Mouse (Mus musculus) MEL (cell line): ENCODE results near the gene Ogg1. TPM values are rescaled to one million over a fixed set of nuclear protein-coding genes. Genes with fewer than 3 reads are reported as not detected.

Experiments
- DNase-seq: peaks from one replicate; pipeline ENCODE4 v3.0.0; 2011; ENCODE audit warnings: low read depth, low spot score
- H3K27ac ChIP-seq: 2 replicates; pipeline ENCODE4 v1.5.1; 2012; ENCODE audit warnings: low read depth, mild to moderate bottlenecking, control low read depth, low read length, moderate library complexity; ENCODE audit not compliant: control insufficient read depth
- H3K27me3 ChIP-seq, 2 experiments: fragments of 150-350 bp in 1 of 2; sonication (generic) in 1 of 2; 2 replicates each; pipeline ENCODE4 v1.6.1; 2012; ENCODE audit warnings: low read length in 2 of 2, mild to moderate bottlenecking in 2 of 2, improper control_type of control experiment in 1 of 2, moderate library complexity in 1 of 2; ENCODE audit not compliant: insufficient read depth in 2 of 2, control insufficient read depth in 1 of 2
- H3K36me3 ChIP-seq, 2 experiments: 2 replicates each; pipeline ENCODE4 v1.6.1; 2012 to 2014; ENCODE audit warnings: low read length in 2 of 2, improper control_type of control experiment in 1 of 2, inconsistent platforms in 1 of 2, mild to moderate bottlenecking in 1 of 2; ENCODE audit not compliant: insufficient read depth in 2 of 2, control insufficient read depth in 1 of 2
- H3K4me1 ChIP-seq, 2 experiments: fragments of 150-350 bp in 1 of 2; sonication (generic) in 1 of 2; 2 replicates each; pipeline ENCODE4 v1.6.1; 2012; ENCODE audit warnings: low read length in 2 of 2, improper control_type of control experiment in 1 of 2, mild to moderate bottlenecking in 1 of 2; ENCODE audit not compliant: insufficient read depth in 2 of 2, control insufficient read depth in 1 of 2
- H3K4me3 ChIP-seq, 2 experiments: fragments of 150-350 bp in 1 of 2; sonication (generic) in 1 of 2; 2 replicates each; pipeline ENCODE4 v1.5.1; 2012; ENCODE audit warnings: low read depth in 2 of 2, low read length in 2 of 2, mild to moderate bottlenecking in 2 of 2, moderate library complexity in 2 of 2, control low read depth in 1 of 2, improper control_type of control experiment in 1 of 2; ENCODE audit not compliant: control insufficient read depth in 1 of 2, insufficient read depth in 1 of 2
- H3K79me2 ChIP-seq: 2 replicates; pipeline ENCODE4 v1.6.1; 2012; ENCODE audit warnings: mild to moderate bottlenecking, low read length, moderate library complexity; ENCODE audit not compliant: control insufficient read depth, poor library complexity, insufficient read depth
- H3K9ac ChIP-seq: 2 replicates; pipeline ENCODE4 v1.6.1; 2012; ENCODE audit warnings: low read depth, mild to moderate bottlenecking, control low read depth, low read length, moderate library complexity; ENCODE audit not compliant: control insufficient read depth, poor library complexity, severe bottlenecking
- H3K9me3 ChIP-seq: fragments of 150-350 bp; sonication (generic); replicated peaks from 2 replicates; pipeline ENCODE4 v1.6.1; 2012; ENCODE audit warnings: mild to moderate bottlenecking, low read length, improper control_type of control experiment, moderate library complexity; ENCODE audit not compliant: insufficient read depth
- BHLHE40 ChIP-seq: IDR thresholded peaks from 2 replicates; pipeline ENCODE4 v1.6.1; 2012; ENCODE audit warnings: low read depth, mild to moderate bottlenecking, inconsistent platforms, low read length, improper control_type of control experiment, borderline replicate concordance
- CHD1 ChIP-seq: IDR thresholded peaks from 2 replicates; pipeline ENCODE4 v1.6.1; 2012; ENCODE audit warnings: low read depth, mild to moderate bottlenecking, inconsistent platforms, low read length, improper control_type of control experiment
- CHD2 ChIP-seq: IDR thresholded peaks from 2 replicates; pipeline ENCODE4 v1.6.1; 2011; ENCODE audit warnings: low read length, improper control_type of control experiment
- CTCF ChIP-seq, 3 experiments: IDR thresholded peaks in 2 of 3; conservative IDR thresholded peaks in 1 of 3; 2 replicates each; pipeline ENCODE4 v1.5.1; 2011 to 2012; ENCODE audit warnings: low read length in 3 of 3, low read depth in 2 of 3, mild to moderate bottlenecking in 2 of 3, improper control_type of control experiment in 1 of 3, inconsistent platforms in 1 of 3, mixed read lengths in 1 of 3, moderate library complexity in 1 of 3; ENCODE audit not compliant: control insufficient read depth in 1 of 3, insufficient read depth in 1 of 3, poor library complexity in 1 of 3, severe bottlenecking in 1 of 3
- E2F4 ChIP-seq: IDR thresholded peaks from 2 replicates; pipeline ENCODE4 v1.6.1; 2011; ENCODE audit warnings: low read depth, low read length, improper control_type of control experiment, borderline replicate concordance
- ELF1 ChIP-seq: IDR thresholded peaks from 2 replicates; pipeline ENCODE4 v1.6.1; 2014; ENCODE audit warnings: low read depth, mild to moderate bottlenecking, inconsistent platforms, low read length, improper control_type of control experiment, moderate library complexity
- EP300 ChIP-seq, 2 experiments: IDR thresholded peaks; 2 replicates each; pipeline ENCODE4 v1.6.1; 2011; ENCODE audit warnings: improper control_type of control experiment in 2 of 2, low read length in 2 of 2, low read depth in 1 of 2, mild to moderate bottlenecking in 1 of 2
- ETS1 ChIP-seq: IDR thresholded peaks from 2 replicates; pipeline ENCODE4 v1.6.1; 2012; ENCODE audit warnings: low read depth, mild to moderate bottlenecking, inconsistent platforms, low read length, improper control_type of control experiment, moderate library complexity
- GATA1 ChIP-seq: IDR thresholded peaks from 2 replicates; pipeline ENCODE4 v1.6.1; 2011; ENCODE audit warnings: low read depth, low read length, improper control_type of control experiment
- HCFC1 ChIP-seq: IDR thresholded peaks from 2 replicates; pipeline ENCODE4 v1.6.1; 2012; ENCODE audit warnings: low read depth, mild to moderate bottlenecking, inconsistent platforms, low read length, improper control_type of control experiment, moderate library complexity
- JUND ChIP-seq: IDR thresholded peaks from 2 replicates; pipeline ENCODE4 v1.6.1; 2011; ENCODE audit warnings: low read depth, mild to moderate bottlenecking, improper control_type of control experiment, low read length
- KAT2A ChIP-seq: conservative IDR thresholded peaks from 2 replicates; pipeline ENCODE4 v1.6.1; 2012; ENCODE audit warnings: low read depth, low read length, improper control_type of control experiment, inconsistent platforms
- MAZ ChIP-seq: IDR thresholded peaks from 2 replicates; pipeline ENCODE4 v1.6.1; 2012; ENCODE audit warnings: low read depth, mild to moderate bottlenecking, inconsistent platforms, low read length, improper control_type of control experiment
- MEF2A ChIP-seq: IDR thresholded peaks from 2 replicates; pipeline ENCODE4 v1.6.1; 2014; ENCODE audit warnings: low read depth, mild to moderate bottlenecking, inconsistent platforms, low read length, improper control_type of control experiment; ENCODE audit not compliant: poor library complexity, insufficient replicate concordance, severe bottlenecking; ENCODE audit errors: extremely low read depth
- MXI1 ChIP-seq: IDR thresholded peaks from 2 replicates; pipeline ENCODE4 v1.6.1; 2011; ENCODE audit warnings: mild to moderate bottlenecking, low read depth, low read length, improper control_type of control experiment
- MYB ChIP-seq: IDR thresholded peaks from 2 replicates; pipeline ENCODE4 v1.6.1; 2011; ENCODE audit warnings: mild to moderate bottlenecking, low read depth, low read length, improper control_type of control experiment
- MYC ChIP-seq: IDR thresholded peaks from 2 replicates; pipeline ENCODE4 v1.6.1; 2011; ENCODE audit warnings: low read depth, mild to moderate bottlenecking, low read length, improper control_type of control experiment, moderate library complexity
- NELFE ChIP-seq: IDR thresholded peaks from 2 replicates; pipeline ENCODE4 v1.6.1; 2011; ENCODE audit warnings: low read depth, low read length, improper control_type of control experiment
- NRF1 ChIP-seq: IDR thresholded peaks from 2 replicates; pipeline ENCODE4 v1.6.1; 2014; ENCODE audit warnings: low read depth, mild to moderate bottlenecking, inconsistent platforms, low read length, improper control_type of control experiment, moderate library complexity; ENCODE audit not compliant: poor library complexity, insufficient read depth, severe bottlenecking
- POLR2A ChIP-seq, 2 experiments: IDR thresholded peaks; 2 replicates each; pipeline ENCODE4 v1.6.1; 2011 to 2012; ENCODE audit warnings: low read length in 2 of 2, mild to moderate bottlenecking in 2 of 2, control low read depth in 1 of 2, improper control_type of control experiment in 1 of 2, low read depth in 1 of 2, moderate library complexity in 1 of 2; ENCODE audit not compliant: control insufficient read depth in 1 of 2, insufficient read depth in 1 of 2, poor library complexity in 1 of 2
- POLR2AphosphoS2 ChIP-seq: IDR thresholded peaks from 2 replicates; pipeline ENCODE4 v1.6.1; 2011; ENCODE audit warnings: low read length, improper control_type of control experiment
- RCOR1 ChIP-seq: IDR thresholded peaks from 2 replicates; pipeline ENCODE4 v1.6.1; 2012; ENCODE audit warnings: low read depth, mild to moderate bottlenecking, inconsistent platforms, low read length, improper control_type of control experiment
- SIN3A ChIP-seq: IDR thresholded peaks from 2 replicates; pipeline ENCODE4 v1.6.1; 2012; ENCODE audit warnings: low read length, improper control_type of control experiment, inconsistent platforms
- SMC3 ChIP-seq: IDR thresholded peaks from 2 replicates; pipeline ENCODE4 v1.6.1; 2011; ENCODE audit warnings: low read depth, low read length, improper control_type of control experiment
- TAL1 ChIP-seq: IDR thresholded peaks from 2 replicates; pipeline ENCODE4 v1.6.1; 2012; ENCODE audit warnings: mild to moderate bottlenecking, inconsistent platforms, low read length, moderate library complexity, mixed read lengths
- TBP ChIP-seq: IDR thresholded peaks from 2 replicates; pipeline ENCODE4 v1.8.0; 2011; ENCODE audit warnings: low read depth, low read length, improper control_type of control experiment
- TCF12 ChIP-seq: IDR thresholded peaks from 2 replicates; pipeline ENCODE4 v1.6.1; 2014; ENCODE audit warnings: low read depth, mild to moderate bottlenecking, inconsistent platforms, low read length, improper control_type of control experiment, moderate library complexity
- UBTF ChIP-seq: IDR thresholded peaks from 2 replicates; pipeline ENCODE4 v1.6.1; 2012; ENCODE audit warnings: low read depth, mild to moderate bottlenecking, inconsistent platforms, low read length, improper control_type of control experiment, moderate library complexity, borderline replicate concordance; ENCODE audit not compliant: insufficient read depth
- USF1 ChIP-seq: IDR thresholded peaks from 2 replicates; pipeline ENCODE4 v1.6.1; 2014; ENCODE audit warnings: low read depth, mild to moderate bottlenecking, inconsistent platforms, low read length, improper control_type of control experiment, moderate library complexity
- ZC3H11A ChIP-seq: IDR thresholded peaks from 2 replicates; pipeline ENCODE4 v1.6.1; 2012; ENCODE audit warnings: low read depth, mild to moderate bottlenecking, inconsistent platforms, low read length, improper control_type of control experiment
- ZKSCAN1 ChIP-seq: IDR thresholded peaks from 2 replicates; pipeline ENCODE4 v1.6.1; 2012; ENCODE audit warnings: low read depth, mild to moderate bottlenecking, inconsistent platforms, low read length, improper control_type of control experiment, moderate library complexity
- ZMIZ1 ChIP-seq: IDR thresholded peaks from 2 replicates; pipeline ENCODE4 v1.6.1; 2012; ENCODE audit warnings: low read depth, mild to moderate bottlenecking, inconsistent platforms, low read length, improper control_type of control experiment, moderate library complexity
- ZNF384 ChIP-seq: IDR thresholded peaks from 2 replicates; pipeline ENCODE4 v1.6.1; 2012; ENCODE audit warnings: low read depth, mild to moderate bottlenecking, inconsistent platforms, low read length, improper control_type of control experiment
- polyA plus RNA-seq, 2 experiments: library from polyadenylated mRNA; stranded (reverse) in 1 of 2; unstranded in 1 of 2; fragments of >175 nt in 1 of 2; fragments of >200 nt in 1 of 2; gene quantifications; 2 replicates each; pipeline versions ENCODE4 v1.2.1 to v1.2.4; 2012; ENCODE audit warnings: low replicate concordance in 2 of 2, low read depth in 1 of 2; ENCODE audit not compliant: insufficient read length in 2 of 2, insufficient read depth in 1 of 2, missing spikeins in 1 of 2
- total RNA-seq: library from RNA; depleted of rRNA; stranded (reverse); fragments of 300-350 nt; gene quantifications from 2 replicates; pipeline ENCODE4 v1.2.3, GENCODE M21; 2012; rRNA removed

The Ogg1 gene
- total RNA-seq = 8.7 and 9.2 TPM in 2 replicates
- polyA plus RNA-seq = 10 to 100 TPM in 1 of 2 experiments, not detected in 1; 20.0 TPM

GRCm38 (mm10) chr6:113326533-113327315, at the start of gene Ogg1:
TSS of gene Ogg1 (plus strand) at chr6:113326972.
- Histone ChIP-seq H3K9me3 (no peaks in the 10 kb centered on the region), H3K4me1 (peaks cover 9 to 23% of the 10 kb centered on the region in 2 experiments), H3K27me3 (no peaks in the 10 kb centered on the region), H3K36me3 (peaks cover 3 to 24% of the 10 kb centered on the region in 2 experiments; a peak in 3 of 4 replicates), H3K4me3 (peak within 1 kb of the TSS; percentile 73 to 76), H3K79me2 (no peaks in the 10 kb centered on the region), H3K9ac (peak within 1 kb of the TSS; percentile 75), H3K27ac (peak within 1 kb of the TSS; percentile 87)
- peak; percentile 99 for DNase-seq
- TF ChIP-seq CHD2 (peak; percentile 76), SMC3 (no peak; the same call in 1 of the 2 replicates), POLR2AphosphoS2 (peak; percentile 96), ZNF384 (no peak), EP300 (IDR thresholded peaks at IDR 0.05; ENCODE audit: low read depth in 1 of 2, low read length in 2 of 2) (0 out of 4 replicates have a peak, but pooled peaks of 1 of the 2 experiments have one; percentile 18), TCF12 (0 out of 2 replicates have a peak, but pooled peaks have one; percentile 35), MAZ (0 out of 2 replicates have a peak, but pooled peaks have one; percentile 16), JUND (no peak), NELFE (peak; percentile 90), TAL1 (no peak), ZC3H11A (no peak), E2F4 (peak; percentile 63; the same call in 1 of the 2 replicates), NRF1 (peak; percentile 78), UBTF (no peak), RCOR1 (no peak; the same call in 1 of the 2 replicates), MXI1 (peak; percentile 84), MYC (peak; percentile 74), KAT2A (peak; percentile 79; the same call in 1 of the 2 replicates), ELF1 (peak; percentile 99), MEF2A (no peak), USF1 (no peak), CHD1 (no peak), TBP (peak; percentile 47), MYB (no peak), GATA1 (no peak), POLR2A (IDR thresholded peaks at IDR 0.05; ENCODE audit: control insufficient read depth in 1 of 2, insufficient read depth in 1 of 2, low read depth in 1 of 2, low read length in 2 of 2, poor library complexity in 1 of 2) (peak; percentile 65 to 97), HCFC1 (peak; percentile 95), CTCF (IDR thresholded peaks at IDR 0.05 in 2 of 3, conservative IDR thresholded peaks at IDR 0.05 in 1 of 3; ENCODE audit: control insufficient read depth in 1 of 3, insufficient read depth in 1 of 3, low read depth in 2 of 3, low read length in 3 of 3, poor library complexity in 1 of 3, severe bottlenecking in 1 of 3) (no peak), SIN3A (peak; percentile 90), ETS1 (0 out of 2 replicates have a peak, but pooled peaks have one; percentile 45), ZKSCAN1 (no peak), ZMIZ1 (peak; percentile 59), BHLHE40 (no peak)
